In the genomic region with DNA sequence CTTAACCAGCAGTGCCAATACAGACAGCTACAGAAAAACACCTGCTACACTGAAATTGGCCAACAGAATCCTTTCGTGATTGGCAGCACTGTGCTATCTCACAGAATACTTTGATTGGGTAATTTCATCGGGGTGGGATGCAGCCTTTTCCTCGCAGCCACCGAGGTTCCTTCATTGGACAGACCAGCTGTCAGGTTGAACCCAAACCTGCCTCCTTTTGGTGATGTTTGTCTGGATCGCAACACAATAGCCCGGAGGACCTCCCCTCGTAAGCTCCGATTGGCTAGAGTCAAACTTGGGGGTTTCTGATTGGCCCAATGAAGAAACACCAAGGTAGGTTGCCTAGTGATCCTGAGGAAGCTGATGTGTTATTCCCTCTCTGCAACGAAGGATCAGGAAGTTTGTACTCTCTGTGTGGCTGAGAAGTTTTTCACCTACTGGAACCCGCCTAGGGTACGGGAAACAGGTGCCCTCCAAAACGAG, we compare ENCODE assay signal across 8 mouse cellular contexts. TPM values are rescaled to one million over a fixed set of nuclear protein-coding genes. Genes with fewer than 3 reads are reported as not detected.
DNase-seq lines count a peak whose midpoint lies in the region; ATAC-seq lines count a peak whose summit lies in the region.

Gene Golph3l, plus strand, starts transcription at position 331 of the 483 bp plus-strand sequence.

- peak; percentile 99 for ATAC-seq in heart, embryonic 13.5 days (ENCODE audit: extremely low read depth, insufficient number of reproducible peaks, low FRiP score, low TSS enrichment)
- ATAC-seq in liver, embryonic 12.5 days: peak; percentile 100
- ATAC-seq in stomach, embryonic 15.5 days (ENCODE audit: insufficient read depth, low FRiP score, low read depth): peak; percentile 100

- no peaks in the 10 kb centered on the region for H3K9me3 ChIP-seq in heart, embryonic 13.5 days
- H3K9me3 ChIP-seq in liver, embryonic 12.5 days (replicated peaks): no peaks in the 10 kb centered on the region
- no peaks in the 10 kb centered on the region for H3K9me3 ChIP-seq in stomach, embryonic 15.5 days

- H3K27me3 ChIP-seq in heart, embryonic 13.5 days (replicated peaks): no peaks in the 10 kb centered on the region
- H3K27me3 ChIP-seq in liver, embryonic 12.5 days (replicated peaks): no peaks in the 10 kb centered on the region
- H3K27me3 ChIP-seq in stomach, embryonic 15.5 days (replicated peaks): no peaks in the 10 kb centered on the region

- H3K4me1 ChIP-seq in brown adipose tissue, adult 24 weeks (ENCODE audit: control insufficient read depth, insufficient read depth, insufficient read length, low read length): no peaks in the 10 kb centered on the region
- peaks cover 15% of the 10 kb centered on the region for H3K4me1 ChIP-seq in heart, embryonic 13.5 days
- peaks cover 23% of the 10 kb centered on the region for H3K4me1 ChIP-seq in liver, embryonic 12.5 days
- no peaks in the 10 kb centered on the region for H3K4me1 ChIP-seq in stomach, embryonic 15.5 days

- peak within 1 kb of the TSS; percentile 87 for H3K4me3 ChIP-seq in brown adipose tissue, adult 24 weeks (ENCODE audit: insufficient read depth, low read depth, low read length)
- H3K4me3 ChIP-seq in heart, embryonic 13.5 days: peak within 1 kb of the TSS; percentile 85
- peak within 1 kb of the TSS; percentile 87 for H3K4me3 ChIP-seq in liver, embryonic 12.5 days
- H3K4me3 ChIP-seq in stomach, embryonic 15.5 days (replicated peaks): peak within 1 kb of the TSS; percentile 70

- 0% methylated on average over 12 of the region's 12 CpGs for WGBS in heart, embryonic 13.5 days
- WGBS in liver, embryonic 12.5 days (ENCODE audit: insufficient replicate concordance): under 1% methylated on average over 12 of the region's 12 CpGs
- under 1% methylated on average over 12 of the region's 12 CpGs for WGBS in stomach, embryonic 15.5 days

- peaks cover 25% of the 10 kb centered on the region for H3K36me3 ChIP-seq in heart, embryonic 13.5 days
- H3K36me3 ChIP-seq in liver, embryonic 12.5 days: peaks cover 33% of the 10 kb centered on the region
- no peaks in the 10 kb centered on the region for H3K36me3 ChIP-seq in stomach, embryonic 15.5 days

- H3K4me2 ChIP-seq in heart, embryonic 13.5 days: peak within 1 kb of the TSS; percentile 82
- H3K4me2 ChIP-seq in liver, embryonic 12.5 days: peak within 1 kb of the TSS; percentile 70
- H3K4me2 ChIP-seq in stomach, embryonic 15.5 days: peak within 1 kb of the TSS; percentile 56

- H3K27ac ChIP-seq in brown adipose tissue, adult 24 weeks (replicated peaks; ENCODE audit: low read depth, low read length): peak within 1 kb of the TSS; percentile 29; the same call in 1 of the 2 replicates
- H3K27ac ChIP-seq in heart, embryonic 13.5 days (replicated peaks): peak within 1 kb of the TSS; percentile 84
- H3K27ac ChIP-seq in liver, embryonic 12.5 days: peak within 1 kb of the TSS; percentile 92
- H3K27ac ChIP-seq in stomach, embryonic 15.5 days: peak within 1 kb of the TSS; percentile 86

- H3K9ac ChIP-seq in heart, embryonic 13.5 days: peak within 1 kb of the TSS; percentile 86
- peak within 1 kb of the TSS; percentile 82 for H3K9ac ChIP-seq in liver, embryonic 12.5 days
- peak within 1 kb of the TSS; percentile 53; the same call in 1 of the 2 replicates for H3K9ac ChIP-seq in stomach, embryonic 15.5 days

- DNase-seq in CD4-positive, CD25-positive, alpha-beta regulatory T cell, adult 2 months (ENCODE audit: low read depth, low spot score): peak; percentile 96
- peak; percentile 95 for DNase-seq in fat pad, adult 2 months (ENCODE audit: extremely low read depth, low read depth, low spot score)
- DNase-seq in kidney, postnatal 10 days: peak; percentile 94
- DNase-seq in natural killer cell, adult 2 months (ENCODE audit: low spot score in 2 of 2): peak; percentile 90 to 92

RNA-seq across cellular contexts. Expression of gene Golph3l, which starts in this region (rescaled TPM):
- 20.1 and 20.4 TPM in 2 replicates for polyA plus RNA-seq in brown adipose tissue, adult 24 weeks (2012; ENCODE audit: insufficient read depth, insufficient read length, missing spikeins)
- 23.3 and 24.7 TPM in 2 replicates for polyA plus RNA-seq in heart, embryonic 13.5 days (2015; fragmentation: Nextera tagmentation; extraction: Ambion mirVana)
- 29.7 and 30.5 TPM in 2 replicates for polyA plus RNA-seq in liver, embryonic 12.5 days (2016; fragmentation: Nextera tagmentation; extraction: Ambion mirVana)
- polyA plus RNA-seq in stomach, embryonic 15.5 days (2015; fragmentation: Nextera tagmentation; extraction: Ambion mirVana): 36.5 and 39.0 TPM in 2 replicates

Comparison
In these comparisons a context has a peak if more than half of its experiments do, and no peak if none do; other contexts are left out.
1. Peak in every context shown above with its lines: DNase-seq, ATAC-seq, H3K4me3 ChIP-seq and H3K27ac ChIP-seq.
2. H3K27ac ChIP-seq: peak in every context shown above with its lines; median percentile 92 in liver, embryonic 12.5 days; 86 in stomach, embryonic 15.5 days; 84 in heart, embryonic 13.5 days; 29 in brown adipose tissue, adult 24 weeks.